Mouse (Mus musculus): ENCODE results near the gene Pcsk6. TPM values are rescaled to one million over a fixed set of nuclear protein-coding genes. Genes with fewer than 3 reads are reported as not detected.

Gene Pcsk6
- total and polyA plus RNA-seq, 3 experiments: 0.01 TPM; not detected in 2

DNA sequence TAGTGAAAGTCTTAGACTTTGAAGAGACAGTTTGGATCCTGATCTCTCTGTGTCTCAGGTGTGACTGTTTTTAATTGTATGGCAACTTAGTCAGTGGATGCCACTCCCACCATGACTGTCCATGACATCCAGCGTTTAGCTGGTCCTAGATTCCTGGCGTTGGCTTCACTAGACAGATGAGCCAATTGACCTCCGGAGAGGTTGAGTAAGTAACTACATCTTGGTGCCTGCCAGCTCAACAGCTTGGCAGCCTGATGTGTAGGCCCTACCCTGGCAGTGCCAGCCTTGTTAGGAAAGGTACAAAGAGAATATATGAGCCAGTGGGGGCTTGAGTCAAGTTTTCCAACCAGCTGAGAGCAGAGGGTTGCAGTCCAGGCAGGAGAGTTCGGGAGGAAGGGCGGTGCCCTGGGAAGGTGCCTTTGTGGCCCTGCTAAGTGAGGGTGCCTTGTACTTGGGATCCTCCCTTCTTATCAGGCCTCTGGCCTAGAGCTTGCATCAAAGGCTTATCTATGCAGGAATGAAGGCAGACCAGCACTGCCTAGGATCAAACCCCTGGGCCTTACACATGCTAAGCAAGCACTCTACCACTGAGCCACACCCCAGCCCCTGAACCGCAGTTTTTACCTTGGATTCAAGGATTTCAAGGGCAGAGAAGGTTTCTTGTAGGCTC, 11.8 kb downstream of the Pcsk6 start:
- no peak overlapping the region for H3K27ac ChIP-seq (ENCODE audit: control insufficient read depth, low read depth, low read length)
- no peaks in the 10 kb centered on the region for H3K27me3 ChIP-seq (ENCODE audit: control insufficient read depth in 1 of 2, insufficient read depth in 2 of 2, low read length in 2 of 2)
- no peaks in the 10 kb centered on the region for H3K79me2 ChIP-seq (ENCODE audit: control insufficient read depth, insufficient read depth, low read length, poor library complexity)
- no peak overlapping the region for H3K9ac ChIP-seq (ENCODE audit: control insufficient read depth, low read depth, low read length, poor library complexity, severe bottlenecking)
- H3K36me3 ChIP-seq (ENCODE audit: control insufficient read depth in 1 of 2, insufficient read depth in 2 of 2, low read length in 2 of 2): peaks cover 0 to 18% of the 10 kb centered on the region in 2 experiments; a peak in 2 of 4 replicates
- no peak overlapping the region for H3K4me3 ChIP-seq (ENCODE audit: control insufficient read depth in 1 of 2, insufficient read depth in 1 of 2, low read depth in 2 of 2, low read length in 2 of 2)
- no peaks in the 10 kb centered on the region for H3K9me3 ChIP-seq (replicated peaks; ENCODE audit: insufficient read depth, low read length)
- peak; percentile 41 for DNase-seq (ENCODE audit: low read depth, low spot score)
- no peak for TF ChIP-seq CTCF (IDR thresholded peaks at IDR 0.05 in 2 of 3, conservative IDR thresholded peaks at IDR 0.05 in 1 of 3; ENCODE audit: control insufficient read depth in 1 of 3, insufficient read depth in 1 of 3, low read depth in 2 of 3, low read length in 3 of 3, poor library complexity in 1 of 3, severe bottlenecking in 1 of 3)
- peak; percentile 36; the same call in 1 of the 2 replicates for TF ChIP-seq RCOR1 (IDR thresholded peaks at IDR 0.05; ENCODE audit: low read depth, low read length)
- TF ChIP-seq CHD1 (IDR thresholded peaks at IDR 0.05; ENCODE audit: low read depth, low read length): no peak
- peak; percentile 67 for TF ChIP-seq GATA1 (IDR thresholded peaks at IDR 0.05; ENCODE audit: low read depth, low read length)
- no peak for TF ChIP-seq USF1 (IDR thresholded peaks at IDR 0.05; ENCODE audit: low read depth, low read length)
- TF ChIP-seq SMC3 (IDR thresholded peaks at IDR 0.05; ENCODE audit: low read depth, low read length): no peak
- no peak for TF ChIP-seq USF2 (IDR thresholded peaks at IDR 0.05; ENCODE audit: borderline replicate concordance in 1 of 2, insufficient read depth in 1 of 2, low read depth in 1 of 2, low read length in 2 of 2)
- TF ChIP-seq ETS1 (IDR thresholded peaks at IDR 0.05; ENCODE audit: low read depth, low read length): peak; percentile 64
- TF ChIP-seq HCFC1 (IDR thresholded peaks at IDR 0.05; ENCODE audit: low read depth, low read length): no peak
- no peak for TF ChIP-seq ZNF384 (IDR thresholded peaks at IDR 0.05; ENCODE audit: low read depth, low read length)
- no peak for TF ChIP-seq E2F4 (IDR thresholded peaks at IDR 0.05; ENCODE audit: borderline replicate concordance, low read depth, low read length)
- TF ChIP-seq JUND (IDR thresholded peaks at IDR 0.05; ENCODE audit: low read depth, low read length): no peak
- TF ChIP-seq MAZ (IDR thresholded peaks at IDR 0.05; ENCODE audit: low read depth, low read length): no peak
- TF ChIP-seq SIN3A (IDR thresholded peaks at IDR 0.05; ENCODE audit: low read length): no peak
- TF ChIP-seq POLR2AphosphoS2 (IDR thresholded peaks at IDR 0.05; ENCODE audit: low read length): no peak
- no peak for TF ChIP-seq MYB (IDR thresholded peaks at IDR 0.05; ENCODE audit: low read depth, low read length)
- TF ChIP-seq EP300 (IDR thresholded peaks at IDR 0.05; ENCODE audit: low read depth in 1 of 2, low read length in 2 of 2): peak; percentile 21 to 53; a peak in 1 of 4 replicates
- no peak for TF ChIP-seq POLR2AphosphoS5 (IDR thresholded peaks at IDR 0.05; ENCODE audit: borderline replicate concordance, low read depth, low read length)
- no peak for TF ChIP-seq MXI1 (IDR thresholded peaks at IDR 0.05; ENCODE audit: low read depth, low read length)
- peak; percentile 55; the same call in 1 of the 2 replicates for TF ChIP-seq TCF12 (IDR thresholded peaks at IDR 0.05; ENCODE audit: low read depth, low read length)
- no peak for TF ChIP-seq ZMIZ1 (IDR thresholded peaks at IDR 0.05; ENCODE audit: low read depth, low read length)
- TF ChIP-seq MEF2A (IDR thresholded peaks at IDR 0.05; ENCODE audit: extremely low read depth, insufficient replicate concordance, low read depth, low read length, poor library complexity, severe bottlenecking): no peak
- TF ChIP-seq POLR2A (IDR thresholded peaks at IDR 0.05; ENCODE audit: control insufficient read depth in 1 of 2, insufficient read depth in 1 of 2, low read depth in 1 of 2, low read length in 2 of 2, poor library complexity in 1 of 2): no peak
- H3K4me1 ChIP-seq (ENCODE audit: control insufficient read depth in 1 of 2, insufficient read depth in 2 of 2, low read length in 2 of 2): peaks cover 3 to 17% of the 10 kb centered on the region in 2 experiments
